Mouse (Mus musculus): ENCODE data around the gene Plin5.

- no peak for TF ChIP-seq CTCF (IDR thresholded peaks at IDR 0.05 in 2 of 3, conservative IDR thresholded peaks at IDR 0.05 in 1 of 3; ENCODE audit: control insufficient read depth in 1 of 3, insufficient read depth in 1 of 3, low read depth in 2 of 3, low read length in 3 of 3, poor library complexity in 1 of 3, severe bottlenecking in 1 of 3)
- TF ChIP-seq TCF12 (IDR thresholded peaks at IDR 0.05; ENCODE audit: low read depth, low read length) = no peak
- no peak for TF ChIP-seq NRF1 (IDR thresholded peaks at IDR 0.05; ENCODE audit: insufficient read depth, low read depth, low read length, poor library complexity, severe bottlenecking)
- TF ChIP-seq POLR2A (IDR thresholded peaks at IDR 0.05; ENCODE audit: control insufficient read depth in 1 of 2, insufficient read depth in 1 of 2, low read depth in 1 of 2, low read length in 2 of 2, poor library complexity in 1 of 2) = no peak
- no peak for TF ChIP-seq MYB (IDR thresholded peaks at IDR 0.05; ENCODE audit: low read depth, low read length)
- TF ChIP-seq GATA1 (IDR thresholded peaks at IDR 0.05; ENCODE audit: low read depth, low read length) = no peak
These were observed 2.0 kb upstream of the Plin5 start for GRCm38 (mm10) chr17:56119431-56119830.
